10 mouse cellular contexts compared by ENCODE assay signal in the genomic region with DNA sequence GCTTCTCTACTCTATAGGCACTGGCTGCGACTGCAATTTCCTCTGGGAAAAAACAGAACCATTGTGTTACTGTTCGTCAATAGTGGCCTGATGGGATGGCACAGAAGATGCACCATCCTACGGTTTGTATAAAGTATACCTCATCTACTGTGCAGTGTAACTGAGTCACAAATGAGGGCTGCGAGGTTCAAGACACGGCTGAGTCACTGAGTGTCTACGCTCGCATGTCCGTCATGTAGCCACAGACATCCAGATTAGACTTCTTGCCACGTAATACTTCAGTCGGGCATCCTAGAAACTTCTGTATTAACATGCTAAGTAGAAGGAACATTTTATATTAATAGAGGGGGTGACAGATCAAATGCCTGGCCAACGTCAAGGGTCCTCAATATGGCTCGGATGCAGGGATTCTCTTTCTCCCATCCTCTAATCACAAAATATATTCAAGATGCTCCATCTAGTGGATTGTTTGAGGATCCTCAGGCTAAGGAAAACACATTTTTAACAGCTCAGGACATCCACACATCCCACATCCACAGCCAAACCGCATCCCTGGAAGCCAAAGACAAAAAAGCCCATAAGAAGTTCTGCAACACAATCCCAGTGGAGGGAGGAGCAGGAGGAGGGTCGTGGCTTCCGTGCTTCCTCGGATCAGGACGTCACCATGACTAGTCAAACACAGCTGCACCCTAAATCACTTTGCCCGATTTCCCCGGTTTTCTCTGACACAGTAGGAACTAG. TPM values are rescaled to one million over a fixed set of nuclear protein-coding genes. Genes with fewer than 3 reads are reported as not detected.
DNase-seq lines count a peak whose midpoint lies in the region; ATAC-seq and TF ChIP-seq lines count a peak whose summit lies in the region.
"Had no signal": no experiment of that assay in that cellular context is flagged by ENCODE, and none has a peak within 500 bp of the region (broad histone marks: within the 10 kb centered on the region; RNA-seq: fewer than 3 reads in every experiment).

No protein-coding gene starts in this region.

- no peaks in the 10 kb centered on the region for H3K9me3 ChIP-seq in hindbrain, postnatal 0 days (ENCODE audit: low read length)
- H3K9me3 ChIP-seq in stomach, embryonic 14.5 days (ENCODE audit: control insufficient read depth, low read depth, low read length): no peaks in the 10 kb centered on the region

- H3K9ac ChIP-seq in hindbrain, postnatal 0 days (replicated peaks; ENCODE audit: low read length): no peak overlapping the region
- no peak overlapping the region for H3K9ac ChIP-seq in stomach, embryonic 14.5 days (replicated peaks; ENCODE audit: low read depth, low read length)

- no peak overlapping the region for H3K27ac ChIP-seq in hindbrain, postnatal 0 days
- H3K27ac ChIP-seq in stomach, embryonic 14.5 days (ENCODE audit: low read length): peak overlapping the region; percentile 79; the same call in 1 of the 2 replicates
- H3K27ac ChIP-seq: macrophage had no signal

- H3K4me3 ChIP-seq in lung, adult 2 months (replicated peaks; ENCODE audit: extremely low read depth, low read depth, low read length): no peak overlapping the region
- no peak overlapping the region for H3K4me3 ChIP-seq in hindbrain, postnatal 0 days (ENCODE audit: low read length)
- no peak overlapping the region for H3K4me3 ChIP-seq in stomach, embryonic 14.5 days (ENCODE audit: low read depth, low read length)

- H3K4me1 ChIP-seq in lung, adult 2 months (ENCODE audit: control insufficient read depth, insufficient read depth, low read length): peaks cover 8% of the 10 kb centered on the region
- H3K4me1 ChIP-seq in hindbrain, postnatal 0 days (ENCODE audit: insufficient read depth, low read length): no peaks in the 10 kb centered on the region
- peaks cover 34% of the 10 kb centered on the region for H3K4me1 ChIP-seq in stomach, embryonic 14.5 days (ENCODE audit: control insufficient read depth, insufficient read depth, low read length)

- H3K36me3 ChIP-seq in hindbrain, postnatal 0 days (ENCODE audit: insufficient read depth, low read length): no peaks in the 10 kb centered on the region
- H3K36me3 ChIP-seq in stomach, embryonic 14.5 days (ENCODE audit: control insufficient read depth, insufficient read depth, low read length): no peaks in the 10 kb centered on the region

- no peak overlapping the region for H3K4me2 ChIP-seq in hindbrain, postnatal 0 days (ENCODE audit: low read depth, low read length)
- H3K4me2 ChIP-seq in stomach, embryonic 14.5 days (replicated peaks; ENCODE audit: low read depth, low read length): no peak overlapping the region

- TF ChIP-seq CTCF in lung, adult 2 months (IDR thresholded peaks at IDR 0.05; ENCODE audit: insufficient read depth, low read length): peak; percentile 20; the same call in 1 of the 2 replicates
- TF ChIP-seq CTCF in hindbrain, postnatal 0 days (IDR thresholded peaks at IDR 0.05; ENCODE audit: low read depth): peak; percentile 77

- no peaks in the 10 kb centered on the region for H3K27me3 ChIP-seq in hindbrain, postnatal 0 days (ENCODE audit: insufficient read depth, low read length)
- no peaks in the 10 kb centered on the region for H3K27me3 ChIP-seq in stomach, embryonic 14.5 days (ENCODE audit: control insufficient read depth, insufficient read depth, low read length)

- TF ChIP-seq POLR2A in lung, adult 2 months (IDR thresholded peaks at IDR 0.05; ENCODE audit: borderline replicate concordance, extremely low read depth, low read depth, low read length): no peak

- DNase-seq in embryo, embryonic 10 days (ENCODE audit: low spot score): peak; percentile 28
- DNase-seq in embryo, embryonic 9.5 days (ENCODE audit: extremely low spot score): no peak
- no peak for DNase-seq in lung, adult 2 months
- DNase-seq in lung, postnatal 25 days (ENCODE audit: low spot score): no peak
- peak; percentile 70 for DNase-seq in hindbrain, postnatal 0 days (ENCODE audit: low spot score)
- no peak for DNase-seq in frontal cortex, postnatal 14 days (ENCODE audit: low spot score in 2 of 2)
- DNase-seq in heart, postnatal 4 days: no peak
- DNase-seq: heart, postnatal 14 days had no signal

- peak; percentile 58 for ATAC-seq in hindbrain, postnatal 0 days
- ATAC-seq in stomach, embryonic 14.5 days (ENCODE audit: insufficient number of reproducible peaks, insufficient read depth, low FRiP score, low read depth): peak; percentile 24; the same call in 1 of the 2 replicates

- WGBS in lung, adult 2 months: 55% methylated on average over 19 of the region's 19 CpGs
- WGBS in hindbrain, postnatal 0 days: 64% methylated on average over 19 of the region's 19 CpGs
- WGBS in stomach, embryonic 14.5 days: 50% methylated on average over 19 of the region's 19 CpGs

RNA-seq across cellular contexts. Expression of a gene that starts 44.8 kb away (rescaled TPM):
- polyA plus RNA-seq in lung, adult 2 months (2012; rRNA removed): 62.3 and 73.3 TPM in 2 replicates
- total RNA-seq in hindbrain, postnatal 0 days (2014; rRNA removed): 46.0 and 51.3 TPM in 2 replicates
- 11.7 and 12.7 TPM in 2 replicates for polyA plus RNA-seq in hindbrain, postnatal 0 days (2015; fragmentation: Nextera tagmentation; extraction: Ambion mirVana)
- 25.3 and 28.0 TPM in 2 replicates for polyA plus RNA-seq in stomach, embryonic 14.5 days (2014; fragmentation: Nextera tagmentation; extraction: Ambion mirVana)
- 10 to 100 TPM; 28.5 to 30.9 TPM for total RNA-seq in heart, postnatal 4 days (2021)

Comparison
In these comparisons a context has a peak if more than half of its experiments do, and no peak if none do; other contexts are left out.
1. DNase-seq: peak in embryo, embryonic 10 days (single experiment) and hindbrain, postnatal 0 days (single experiment); none in embryo, embryonic 9.5 days (single experiment), lung, adult 2 months (single experiment), lung, postnatal 25 days (single experiment), frontal cortex, postnatal 14 days (0 of 2) and heart, postnatal 4 days (single experiment).